Mouse (Mus musculus) G1E (cell line): ENCODE data around the gene Sh3pxd2a.

Source experiments
- CTCF ChIP-seq: IDR thresholded peaks from 2 replicates; pipeline ENCODE4 v1.5.1; 2012; ENCODE audit warnings: low read depth, low read length, inconsistent platforms, mixed read lengths
- TAL1 ChIP-seq: conservative IDR thresholded peaks from 2 replicates; pipeline ENCODE4 v1.6.1; 2012; ENCODE audit warnings: low read depth, low read length, inconsistent platforms, mixed read lengths

DNA sequence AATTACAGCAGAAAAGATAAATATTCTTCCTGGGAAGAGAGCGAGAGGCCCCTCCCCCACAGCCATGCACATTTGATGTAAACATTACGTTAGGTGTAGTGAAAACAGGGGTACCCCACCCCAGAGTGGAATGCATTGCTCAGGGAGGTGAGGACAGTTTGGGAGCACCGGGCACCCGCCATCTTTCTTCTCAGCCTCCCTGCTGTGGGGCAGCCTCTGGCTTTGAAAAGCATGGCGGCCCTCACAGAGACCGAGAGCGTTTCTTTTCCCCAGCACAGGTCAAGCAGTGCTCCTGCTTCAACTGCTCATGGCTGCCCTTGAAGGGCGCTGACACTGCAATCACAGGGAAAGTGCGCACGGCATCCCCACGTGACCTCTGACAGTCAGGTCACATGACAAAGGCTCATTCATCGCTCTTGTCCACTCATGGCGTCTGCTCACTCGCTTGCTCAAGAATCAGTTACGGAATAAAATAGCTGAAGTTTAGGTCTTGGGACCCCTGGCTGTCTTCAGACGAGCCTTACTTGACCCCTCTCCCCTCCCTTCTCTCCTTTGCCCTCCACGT is 177.2 kb downstream of the Sh3pxd2a start:
- TF ChIP-seq CTCF (no peak), TAL1 (no peak)
